Mouse (Mus musculus): Measurements from ENCODE around the gene Nkx6-2. TPM values are rescaled to one million over a fixed set of nuclear protein-coding genes. Genes with fewer than 3 reads are reported as not detected.

Nkx6-2 gene
- polyA plus RNA-seq, 1 experiment = 9.2 TPM

DNA sequence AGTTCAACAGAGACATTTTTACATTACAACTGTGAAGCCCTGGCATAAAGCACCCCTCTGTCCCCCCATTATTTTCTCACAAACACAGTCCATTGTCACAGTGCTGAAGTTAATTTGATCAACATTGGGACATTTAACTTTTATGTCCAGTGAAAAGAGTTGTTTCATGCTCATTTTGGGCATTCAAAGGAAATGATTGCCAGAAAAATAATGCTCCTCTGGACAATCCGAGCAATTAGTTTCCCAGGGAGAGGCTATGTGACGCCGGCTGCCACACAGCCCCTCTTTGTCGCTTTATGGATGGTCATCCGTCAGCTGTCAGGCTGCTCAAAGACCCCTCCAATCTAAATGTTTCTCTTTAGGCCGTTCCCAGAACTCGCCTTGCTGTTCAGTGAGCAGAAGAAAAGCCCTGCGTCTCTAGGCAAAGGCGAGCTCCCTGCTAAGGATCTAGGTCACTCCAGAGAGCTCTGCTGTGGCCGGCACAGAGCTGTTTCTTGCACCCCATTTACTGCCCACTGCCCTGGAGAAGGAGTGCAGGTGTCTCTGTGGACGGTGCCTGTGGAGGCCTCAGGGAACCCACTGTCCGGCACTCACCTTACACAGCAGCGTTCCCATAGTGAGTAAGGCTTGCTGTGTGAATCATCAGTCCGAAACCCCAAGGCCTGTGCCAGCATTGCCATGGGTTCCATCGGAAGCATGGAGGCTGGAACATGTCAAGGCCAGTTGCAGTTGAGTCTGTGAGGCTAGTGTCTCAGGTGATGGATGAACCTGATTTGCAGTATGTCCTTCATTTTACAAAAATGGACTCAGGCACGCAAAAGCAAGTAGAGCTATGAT lies 51.8 kb downstream of the Nkx6-2 start:
- no peak for DNase-seq (ENCODE audit: extremely low spot score in 1 of 2, low spot score in 1 of 2)

Other genes starting within 250 kb of the Nkx6-2 start
- gene Inpp5a, start 193.7 kb downstream of the Nkx6-2 start, polyA plus RNA-seq (2012; rRNA removed) = 35.4 and 38.4 TPM in 2 replicates
- gene Cfap46, start 101.0 kb upstream of the Nkx6-2 start, polyA plus RNA-seq (2012; rRNA removed) = 2.8 and 3.3 TPM in 2 replicates